8 mouse cellular contexts compared by ENCODE assay signal in the genomic region with DNA sequence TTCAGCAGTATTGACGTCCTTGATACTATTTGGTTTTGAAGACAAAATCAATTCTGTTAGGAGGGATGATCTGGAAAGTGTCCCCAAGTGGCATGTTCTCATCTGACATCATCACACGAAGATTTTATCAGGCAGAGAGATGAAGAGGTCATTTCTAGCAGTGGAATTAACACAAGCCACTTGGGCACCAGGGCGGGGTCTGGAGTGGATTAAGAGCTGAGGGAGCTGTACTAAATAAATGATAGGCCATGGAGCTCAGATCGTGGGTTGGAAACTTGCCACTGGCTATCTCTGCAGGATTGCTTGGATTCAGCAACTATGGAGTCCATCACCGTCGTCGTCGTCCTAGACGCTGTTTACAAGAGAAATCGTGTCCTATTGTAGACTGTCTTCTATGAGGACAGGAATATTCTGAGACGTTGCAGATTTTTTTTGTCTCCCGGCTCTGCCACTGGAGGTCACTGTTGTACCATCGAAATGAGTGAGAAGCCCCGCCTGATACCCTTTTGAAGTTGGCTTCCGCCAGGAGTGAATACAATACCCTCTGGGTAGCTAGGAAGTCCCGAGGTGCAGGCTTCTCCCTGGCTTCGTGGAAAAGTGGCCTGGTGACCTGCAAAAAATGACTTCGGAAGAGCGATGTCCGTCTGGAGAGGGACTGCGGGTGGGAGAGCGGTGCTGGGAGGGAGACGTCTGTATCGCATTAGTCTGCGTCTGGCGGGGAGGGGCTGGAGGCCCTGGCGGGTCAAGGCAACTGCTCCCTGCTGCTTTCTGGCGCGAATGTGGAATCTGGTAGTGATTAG.
A peak's percentile ranks its signal among the peaks of the same experiment; 100 is the strongest.
DNase-seq lines count a peak whose midpoint lies in the region; ATAC-seq and TF ChIP-seq lines count a peak whose summit lies in the region.

No protein-coding gene starts in this region.

- no peaks in the 10 kb centered on the region for H3K27me3 ChIP-seq in C2C12 (ENCODE audit: control insufficient read depth, insufficient read depth, insufficient read length)
- H3K27me3 ChIP-seq in heart, embryonic 15.5 days: no peaks in the 10 kb centered on the region
- no peaks in the 10 kb centered on the region for H3K27me3 ChIP-seq in liver, embryonic 14.5 days (ENCODE audit: control insufficient read depth, insufficient read depth, low read length)
- H3K27me3 ChIP-seq in neural tube, embryonic 11.5 days (ENCODE audit: control insufficient read depth, insufficient read depth, low read length): no peaks in the 10 kb centered on the region
- H3K27me3 ChIP-seq in stomach, postnatal 0 days (ENCODE audit: control insufficient read depth, insufficient read depth, low read length): no peaks in the 10 kb centered on the region

- 6% methylated on average over 29 of the region's 29 CpGs for WGBS in heart, embryonic 15.5 days
- 5% methylated on average over 29 of the region's 29 CpGs for WGBS in liver, embryonic 14.5 days (ENCODE audit: insufficient replicate concordance)
- 6% methylated on average over 29 of the region's 29 CpGs for WGBS in neural tube, embryonic 11.5 days
- 5% methylated on average over 29 of the region's 29 CpGs for WGBS in stomach, postnatal 0 days

- no peaks in the 10 kb centered on the region for H3K36me3 ChIP-seq in C2C12 (ENCODE audit: control insufficient read depth, insufficient read depth)
- H3K36me3 ChIP-seq in heart, embryonic 15.5 days: no peaks in the 10 kb centered on the region
- H3K36me3 ChIP-seq in liver, embryonic 14.5 days (replicated peaks; ENCODE audit: control insufficient read depth, insufficient read depth, low read depth): no peaks in the 10 kb centered on the region
- H3K36me3 ChIP-seq in neural tube, embryonic 11.5 days (ENCODE audit: control insufficient read depth, insufficient read depth, low read length): no peaks in the 10 kb centered on the region
- H3K36me3 ChIP-seq in stomach, postnatal 0 days (ENCODE audit: control insufficient read depth, insufficient read depth, low read length): no peaks in the 10 kb centered on the region

- no peaks in the 10 kb centered on the region for H3K79me2 ChIP-seq in C2C12 (ENCODE audit: control insufficient read depth, insufficient read depth)

- peak; percentile 91 for DNase-seq in brain, adult 2 months (ENCODE audit: low read depth, low spot score)
- peak; percentile 81 for DNase-seq in fibroblast of lung, adult 2 months (ENCODE audit: low read depth)
- DNase-seq in kidney, postnatal 25 days: peak; percentile 84 to 87
- DNase-seq in liver, embryonic 14.5 days (ENCODE audit: low read depth in 3 of 3, low spot score in 3 of 3): peak in 2 of 3 experiments; percentile 28 to 43
- DNase-seq in neural tube, embryonic 11.5 days (ENCODE audit: low spot score): peak; percentile 92
- DNase-seq in stomach, postnatal 0 days (ENCODE audit: low spot score): peak; percentile 87

- H3ac ChIP-seq in C2C12 (ENCODE audit: control insufficient read depth, insufficient read length, low read depth): peak overlapping the region; percentile 46

- no peak for TF ChIP-seq EP300 in liver, embryonic 14.5 days (IDR thresholded peaks at IDR 0.05; ENCODE audit: low read depth)
- no peak for TF ChIP-seq EP300 in stomach, postnatal 0 days (optimal IDR thresholded peaks at IDR 0.05)

- H3K4me3 ChIP-seq in C2C12 (ENCODE audit: insufficient read depth, poor library complexity, severe bottlenecking): peak overlapping the region; percentile 11
- peak overlapping the region; percentile 58 for H3K4me3 ChIP-seq in heart, embryonic 15.5 days
- peak overlapping the region; percentile 39 to 66 for H3K4me3 ChIP-seq in liver, embryonic 14.5 days (ENCODE audit: insufficient read depth in 1 of 2, low read depth in 2 of 2, low read length in 2 of 2)
- peak overlapping the region; percentile 25 for H3K4me3 ChIP-seq in neural tube, embryonic 11.5 days (ENCODE audit: low read depth, low read length)
- H3K4me3 ChIP-seq in stomach, postnatal 0 days (ENCODE audit: low read depth, low read length): peak overlapping the region; percentile 43

- TF ChIP-seq CTCF in C2C12 (IDR thresholded peaks at IDR 0.05; ENCODE audit: control insufficient read depth, insufficient read depth, insufficient read length): peak; percentile 32
- TF ChIP-seq CTCF in liver, embryonic 14.5 days (IDR thresholded peaks at IDR 0.05; ENCODE audit: low read depth): peak; percentile 57
- TF ChIP-seq CTCF in stomach, postnatal 0 days (IDR thresholded peaks at IDR 0.05; ENCODE audit: low read depth): peak; percentile 85

- peak overlapping the region; percentile 87 for H3K27ac ChIP-seq in heart, embryonic 15.5 days
- H3K27ac ChIP-seq in liver, embryonic 14.5 days: no peak overlapping the region
- peak overlapping the region; percentile 91 for H3K27ac ChIP-seq in neural tube, embryonic 11.5 days (ENCODE audit: low read depth, low read length)
- peak overlapping the region; percentile 77 for H3K27ac ChIP-seq in stomach, postnatal 0 days (replicated peaks)

- peak; percentile 90 for ATAC-seq in heart, embryonic 15.5 days (replicated peaks; ENCODE audit: insufficient number of reproducible peaks, insufficient read depth, low FRiP score, low read depth)
- ATAC-seq in liver, embryonic 14.5 days (ENCODE audit: insufficient read depth): 0 out of 2 replicates have a peak, but pooled peaks have one; percentile 35
- ATAC-seq in neural tube, embryonic 11.5 days (ENCODE audit: insufficient read depth, low FRiP score, low TSS enrichment): peak; percentile 95
- ATAC-seq in stomach, postnatal 0 days (ENCODE audit: low FRiP score, low TSS enrichment): peak; percentile 91

- peaks cover 12% of the 10 kb centered on the region for H3K4me1 ChIP-seq in heart, embryonic 15.5 days (replicated peaks)
- peaks cover 0 to 2% of the 10 kb centered on the region in 2 experiments; a peak in 1 of 4 replicates for H3K4me1 ChIP-seq in liver, embryonic 14.5 days (replicated peaks; ENCODE audit: control insufficient read depth in 2 of 2, insufficient read depth in 2 of 2, low read length in 1 of 2)
- H3K4me1 ChIP-seq in neural tube, embryonic 11.5 days (ENCODE audit: control insufficient read depth, insufficient read depth, low read length): peaks cover 13% of the 10 kb centered on the region; the same call in 1 of the 2 replicates
- 0 out of 2 replicates have a peak, but pooled peaks cover 2% of the 10 kb centered on the region for H3K4me1 ChIP-seq in stomach, postnatal 0 days (replicated peaks; ENCODE audit: control insufficient read depth, insufficient read depth)

- H3K79me3 ChIP-seq in C2C12 (ENCODE audit: low read depth): no peaks in the 10 kb centered on the region

- no peaks in the 10 kb centered on the region for H3K9me3 ChIP-seq in heart, embryonic 15.5 days (replicated peaks)
- H3K9me3 ChIP-seq in liver, embryonic 14.5 days (ENCODE audit: control insufficient read depth, low read length): no peaks in the 10 kb centered on the region
- no peaks in the 10 kb centered on the region for H3K9me3 ChIP-seq in neural tube, embryonic 11.5 days (ENCODE audit: control insufficient read depth, low read length)
- H3K9me3 ChIP-seq in stomach, postnatal 0 days (ENCODE audit: control insufficient read depth, low read length): no peaks in the 10 kb centered on the region

- peak overlapping the region; percentile 83 for H3K4me2 ChIP-seq in heart, embryonic 15.5 days
- H3K4me2 ChIP-seq in liver, embryonic 14.5 days (ENCODE audit: low read depth): peak overlapping the region; percentile 57
- peak overlapping the region; percentile 37 for H3K4me2 ChIP-seq in neural tube, embryonic 11.5 days (ENCODE audit: low read depth)
- H3K4me2 ChIP-seq in stomach, postnatal 0 days (replicated peaks; ENCODE audit: low read depth): peak overlapping the region; percentile 68

- peak overlapping the region; percentile 78 for H3K9ac ChIP-seq in heart, embryonic 15.5 days
- H3K9ac ChIP-seq in liver, embryonic 14.5 days (replicated peaks): no peak overlapping the region
- peak overlapping the region; percentile 56 for H3K9ac ChIP-seq in neural tube, embryonic 11.5 days (ENCODE audit: low read length)
- H3K9ac ChIP-seq in stomach, postnatal 0 days (ENCODE audit: low read length): peak overlapping the region; percentile 70

TF ChIP-seq in C2C12, 6 proteins besides CTCF, POLR2A, EP300 and RAD21:
- TF ChIP-seq FOSL1 (IDR thresholded peaks at IDR 0.05; ENCODE audit: insufficient read depth, low read length, poor library complexity, severe bottlenecking) (no peak), MYOD1 (IDR thresholded peaks at IDR 0.05; ENCODE audit: control insufficient read depth, insufficient read length, low read depth) (no peak)

Comparison
In these comparisons a context has a peak if more than half of its experiments do, and no peak if none do; other contexts are left out.
1. CTCF ChIP-seq: peak in every context shown above with its lines; median percentile 85 in stomach, postnatal 0 days; 57 in liver, embryonic 14.5 days; 32 in C2C12.
2. DNase-seq: peak in every context shown above with its lines; median percentile 92 in neural tube, embryonic 11.5 days; 91 in brain, adult 2 months; 87 in stomach, postnatal 0 days; 86 in kidney, postnatal 25 days; 81 in fibroblast of lung, adult 2 months; 36 in liver, embryonic 14.5 days.
3. ATAC-seq: peak in every context shown above with its lines; median percentile 95 in neural tube, embryonic 11.5 days; 91 in stomach, postnatal 0 days; 90 in heart, embryonic 15.5 days; 35 in liver, embryonic 14.5 days.